Mouse (Mus musculus): ENCODE data around the gene Gm15517. TPM values are rescaled to one million over a fixed set of nuclear protein-coding genes. Genes with fewer than 3 reads are reported as not detected.
A peak's percentile ranks its signal among the peaks of the same experiment; 100 is the strongest.

The Gm15517 gene
- total and polyA plus RNA-seq, 2 experiments: not detected

DNA sequence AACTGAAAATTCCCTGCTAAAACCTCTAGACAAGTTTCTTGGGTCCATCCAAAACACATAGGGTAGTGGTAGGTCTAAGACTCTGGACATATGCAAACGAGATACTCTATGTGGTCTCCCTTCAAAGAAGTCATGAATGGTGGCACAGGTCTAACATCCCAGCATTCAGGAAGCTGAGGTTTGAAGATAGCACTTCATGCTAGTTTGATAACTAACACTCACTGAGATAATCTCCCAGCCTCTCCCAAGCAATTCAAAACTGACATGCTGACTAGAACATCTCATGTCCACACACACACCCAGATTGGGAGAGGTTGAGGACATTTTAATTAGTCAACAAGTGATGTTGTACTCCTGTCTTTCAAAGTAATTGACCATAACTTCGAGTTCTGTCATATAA is 21.3 kb upstream of the Gm15517 start:
- TF ChIP-seq POLR2A (IDR thresholded peaks at IDR 0.05; ENCODE audit: extremely low read depth, insufficient read depth, low read length) (no peak), CTCF (IDR thresholded peaks at IDR 0.05; ENCODE audit: low read depth, low read length) (no peak)
- Histone ChIP-seq H3K4me1 (ENCODE audit: control insufficient read depth, insufficient read depth, low read length) (peaks cover 4% of the 10 kb centered on the region; the same call in 1 of the 2 replicates), H3K9ac (ENCODE audit: low read depth, low read length) (no peak overlapping the region), H3K27me3 (ENCODE audit: control insufficient read depth, insufficient read depth, low read length) (no peaks in the 10 kb centered on the region), H3K27ac (replicated peaks; ENCODE audit: insufficient read depth, low read depth, low read length) (no peak overlapping the region), H3K79me2 (ENCODE audit: control insufficient read depth, insufficient read depth, low read length) (no peaks in the 10 kb centered on the region), H3K36me3 (ENCODE audit: control insufficient read depth, insufficient read depth, low read length) (no peaks in the 10 kb centered on the region), H3K4me3 (ENCODE audit: insufficient read depth, low read depth, low read length) (no peak overlapping the region)
- WGBS: 67% methylated on average over 2 of the region's 2 CpGs
- DNase-seq (ENCODE audit: extremely low read depth, low read depth, low spot score): no peak

GRCm38 (mm10) chr7:44240712-44241111 is 20.5 kb upstream of the Gm15517 start:
- Histone ChIP-seq H3K4me3 (ENCODE audit: insufficient read depth, low read depth, low read length) (no peak overlapping the region), H3K36me3 (ENCODE audit: control insufficient read depth, insufficient read depth, low read length) (no peaks in the 10 kb centered on the region), H3K9ac (ENCODE audit: low read depth, low read length) (no peak overlapping the region), H3K79me2 (ENCODE audit: control insufficient read depth, insufficient read depth, low read length) (no peaks in the 10 kb centered on the region), H3K4me1 (ENCODE audit: control insufficient read depth, insufficient read depth, low read length) (peaks cover 7% of the 10 kb centered on the region), H3K27me3 (ENCODE audit: control insufficient read depth, insufficient read depth, low read length) (no peaks in the 10 kb centered on the region), H3K27ac (replicated peaks; ENCODE audit: insufficient read depth, low read depth, low read length) (no peak overlapping the region)
- 18% methylated on average over 1 of the region's 1 CpGs for WGBS
- TF ChIP-seq CTCF (IDR thresholded peaks at IDR 0.05; ENCODE audit: low read depth, low read length) (no peak), POLR2A (IDR thresholded peaks at IDR 0.05; ENCODE audit: extremely low read depth, insufficient read depth, low read length) (no peak)
- DNase-seq (ENCODE audit: extremely low read depth, low read depth, low spot score): peak; percentile 77

GRCm38 (mm10) chr7:44241163-44241562 is 20.1 kb upstream of the Gm15517 start:
- no peak overlapping the region for H3K9ac ChIP-seq (ENCODE audit: low read depth, low read length)
- no peaks in the 10 kb centered on the region for H3K27me3 ChIP-seq (ENCODE audit: control insufficient read depth, insufficient read depth, low read length)
- 75% methylated on average over 2 of the region's 2 CpGs for WGBS
- peaks cover 7% of the 10 kb centered on the region for H3K4me1 ChIP-seq (ENCODE audit: control insufficient read depth, insufficient read depth, low read length)
- no peaks in the 10 kb centered on the region for H3K79me2 ChIP-seq (ENCODE audit: control insufficient read depth, insufficient read depth, low read length)
- no peak overlapping the region for H3K27ac ChIP-seq (replicated peaks; ENCODE audit: insufficient read depth, low read depth, low read length)
- no peaks in the 10 kb centered on the region for H3K36me3 ChIP-seq (ENCODE audit: control insufficient read depth, insufficient read depth, low read length)
- H3K4me3 ChIP-seq (ENCODE audit: insufficient read depth, low read depth, low read length): no peak overlapping the region
- DNase-seq (ENCODE audit: extremely low read depth, low read depth, low spot score): no peak
- TF ChIP-seq POLR2A (IDR thresholded peaks at IDR 0.05; ENCODE audit: extremely low read depth, insufficient read depth, low read length) (no peak), CTCF (IDR thresholded peaks at IDR 0.05; ENCODE audit: low read depth, low read length) (peak; percentile 26; the same call in 1 of the 2 replicates)

DNA sequence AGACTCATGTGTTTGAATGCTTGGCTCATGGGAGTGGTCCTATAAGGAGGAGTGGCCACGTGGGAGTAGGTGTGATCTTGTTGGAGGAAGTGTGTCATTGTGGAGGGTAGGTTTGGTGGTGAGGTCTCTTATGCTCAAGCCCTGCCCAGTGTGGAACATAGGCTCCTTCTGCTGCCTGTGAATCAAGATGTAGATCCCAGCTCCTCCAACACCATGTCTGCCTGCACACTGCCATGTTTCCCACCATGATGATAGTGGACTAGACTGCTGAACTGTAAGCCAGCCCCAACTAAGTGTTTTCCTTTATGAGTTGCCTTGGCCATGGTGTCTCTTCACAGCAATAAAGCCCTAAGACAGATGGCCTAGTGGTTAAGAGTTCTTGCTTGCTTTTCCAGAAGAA is 17.2 kb upstream of the Gm15517 start:
- WGBS: 61% methylated on average over 1 of the region's 1 CpGs
- Histone ChIP-seq H3K9ac (ENCODE audit: low read depth, low read length) (no peak overlapping the region), H3K4me1 (ENCODE audit: control insufficient read depth, insufficient read depth, low read length) (peaks cover 8% of the 10 kb centered on the region), H3K27ac (replicated peaks; ENCODE audit: insufficient read depth, low read depth, low read length) (no peak overlapping the region), H3K79me2 (ENCODE audit: control insufficient read depth, insufficient read depth, low read length) (no peaks in the 10 kb centered on the region), H3K36me3 (ENCODE audit: control insufficient read depth, insufficient read depth, low read length) (peaks cover 4% of the 10 kb centered on the region), H3K4me3 (ENCODE audit: insufficient read depth, low read depth, low read length) (no peak overlapping the region), H3K27me3 (ENCODE audit: control insufficient read depth, insufficient read depth, low read length) (no peaks in the 10 kb centered on the region)
- TF ChIP-seq CTCF (IDR thresholded peaks at IDR 0.05; ENCODE audit: low read depth, low read length) (no peak), POLR2A (IDR thresholded peaks at IDR 0.05; ENCODE audit: extremely low read depth, insufficient read depth, low read length) (no peak)
- DNase-seq (ENCODE audit: extremely low read depth, low read depth, low spot score): no peak

DNA sequence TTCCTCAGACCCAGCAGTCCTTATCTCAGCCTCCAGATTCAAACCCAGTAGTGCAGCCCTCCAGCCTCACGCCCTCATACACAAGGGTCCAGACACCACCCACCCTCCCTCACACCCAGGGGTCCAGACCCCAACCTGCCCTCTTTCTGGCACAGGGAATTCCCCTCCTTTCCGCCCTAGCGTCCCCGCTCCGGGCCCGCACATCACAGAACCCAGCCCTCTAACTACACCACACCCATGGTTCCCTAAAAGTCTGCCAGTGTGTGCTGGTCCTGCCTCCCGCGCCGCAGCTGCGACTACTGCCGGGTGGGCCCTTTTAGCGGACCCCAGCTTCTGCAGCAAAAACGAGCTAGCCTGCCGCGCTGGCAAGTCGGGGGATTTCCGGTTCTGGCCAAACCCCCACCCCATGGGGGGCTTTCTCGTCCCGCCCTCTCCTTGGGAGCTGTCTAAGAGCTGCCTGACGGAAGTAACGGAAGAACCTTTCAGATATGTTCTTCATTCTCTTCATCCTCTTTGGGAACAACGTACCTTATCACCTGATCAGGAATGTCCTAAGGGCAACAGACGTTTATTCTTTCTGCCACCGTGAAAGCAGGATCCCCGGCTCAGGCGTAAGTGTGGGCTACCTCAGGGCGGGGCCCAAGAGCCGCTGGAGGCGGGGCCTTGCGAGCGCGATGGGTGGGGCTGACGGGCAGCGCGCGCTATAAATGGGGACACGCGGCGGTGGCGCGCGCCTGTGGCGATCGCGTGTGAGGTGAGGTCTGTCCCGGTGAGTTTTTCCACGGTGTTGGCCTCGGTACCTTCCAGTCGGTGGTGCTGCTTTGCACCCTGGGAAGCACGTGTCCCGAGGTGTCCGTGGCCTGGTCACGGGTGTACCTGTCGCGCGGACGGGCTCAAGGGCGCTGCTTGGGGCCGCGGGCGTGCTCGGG is 14.9 kb upstream of the Gm15517 start, which contains the start of the genes 1700028J19Rik and 2410002F23Rik:
1700028J19Rik (minus strand) TSS at position 641 of the 929 bp plus-strand sequence.
2410002F23Rik (plus strand) TSS at position 668 of the 929 bp plus-strand sequence.
- H3K27ac ChIP-seq (replicated peaks; ENCODE audit: insufficient read depth, low read depth, low read length): peak within 1 kb of the TSS; percentile 86
- peak within 1 kb of the TSS; percentile 76 for H3K9ac ChIP-seq (ENCODE audit: low read depth, low read length)
- peaks cover 6% of the 10 kb centered on the region for H3K36me3 ChIP-seq (ENCODE audit: control insufficient read depth, insufficient read depth, low read length)
- H3K79me2 ChIP-seq (ENCODE audit: control insufficient read depth, insufficient read depth, low read length): no peaks in the 10 kb centered on the region
- WGBS: under 1% methylated on average over 62 of the region's 62 CpGs
- peak; percentile 71 for DNase-seq (ENCODE audit: extremely low read depth, low read depth, low spot score)
- H3K27me3 ChIP-seq (ENCODE audit: control insufficient read depth, insufficient read depth, low read length): no peaks in the 10 kb centered on the region
- peak; percentile 98 for TF ChIP-seq POLR2A (IDR thresholded peaks at IDR 0.05; ENCODE audit: extremely low read depth, insufficient read depth, low read length)
- TF ChIP-seq CTCF (IDR thresholded peaks at IDR 0.05; ENCODE audit: low read depth, low read length): no peak
- peaks cover 5% of the 10 kb centered on the region for H3K4me1 ChIP-seq (ENCODE audit: control insufficient read depth, insufficient read depth, low read length)
- peak within 1 kb of the TSS; percentile 98 for H3K4me3 ChIP-seq (ENCODE audit: insufficient read depth, low read depth, low read length)
